Mouse (Mus musculus): ENCODE results near the gene Mgmt.

The Mgmt gene

DNA sequence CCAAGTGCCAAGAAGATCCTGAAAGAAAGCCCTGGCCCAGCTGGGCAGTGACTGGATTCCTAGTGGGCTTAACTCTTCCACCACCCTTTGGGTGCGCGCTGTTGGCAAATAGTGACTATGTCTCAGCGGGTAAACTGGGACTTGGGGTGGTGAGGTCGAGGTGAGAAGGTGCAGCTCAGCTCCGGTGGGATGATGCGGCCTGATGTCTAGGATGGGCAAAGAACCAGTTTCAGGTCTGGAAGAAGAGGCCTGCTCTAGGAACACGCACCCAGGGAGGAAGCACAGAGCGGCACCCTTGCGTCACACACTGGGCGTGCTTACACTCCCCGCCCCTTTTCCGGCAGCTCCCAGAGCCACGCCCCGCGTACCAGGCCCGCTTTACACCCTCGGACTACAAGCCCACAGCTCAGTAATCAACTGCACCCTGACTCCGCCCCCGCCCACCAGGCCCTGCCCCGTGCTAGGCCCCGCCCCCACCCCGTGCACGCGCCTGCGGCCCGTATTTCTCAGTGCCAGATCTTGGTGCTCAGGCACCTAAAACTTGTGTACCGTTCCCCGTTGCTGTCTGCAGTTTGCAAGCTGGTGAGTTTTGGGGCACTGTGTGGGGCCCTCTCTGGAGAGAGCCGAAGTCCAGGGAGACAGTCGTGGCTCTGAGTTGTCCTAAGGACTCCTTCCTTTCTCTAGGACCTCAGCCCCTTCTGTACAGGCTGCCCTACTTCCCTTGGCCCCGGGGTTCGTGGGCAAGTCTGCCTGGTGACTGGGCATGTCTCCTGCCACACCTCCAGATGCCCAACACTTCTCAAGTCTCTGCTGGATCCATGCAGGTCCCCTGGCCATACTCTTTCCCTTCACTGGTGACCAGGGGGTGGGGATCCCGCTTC lies at the start of gene Mgmt:
TSS of gene Mgmt (plus strand) at position 509 of the 881 bp plus-strand sequence.
- peak; percentile 96 for DNase-seq

DNA sequence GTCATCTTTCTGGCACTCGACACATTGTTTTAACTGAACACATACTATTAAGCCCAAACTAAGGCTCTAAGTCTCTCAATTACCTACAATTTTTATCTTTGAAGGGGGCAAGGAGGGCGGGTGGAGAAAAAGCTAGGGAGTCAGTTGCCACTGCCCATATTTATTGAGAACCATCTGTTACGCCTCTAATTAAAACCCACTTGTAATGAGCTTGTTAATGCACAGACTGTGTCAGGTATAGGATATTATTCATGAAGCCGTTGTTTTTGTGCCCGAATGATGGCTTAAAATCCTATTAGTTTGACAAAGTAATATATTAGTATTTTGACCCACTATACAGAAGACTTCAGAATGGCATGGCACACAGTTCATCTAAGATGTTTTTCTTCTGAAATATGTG lies 49.6 kb upstream of the Mgmt start:
- DNase-seq = no peak

DNA sequence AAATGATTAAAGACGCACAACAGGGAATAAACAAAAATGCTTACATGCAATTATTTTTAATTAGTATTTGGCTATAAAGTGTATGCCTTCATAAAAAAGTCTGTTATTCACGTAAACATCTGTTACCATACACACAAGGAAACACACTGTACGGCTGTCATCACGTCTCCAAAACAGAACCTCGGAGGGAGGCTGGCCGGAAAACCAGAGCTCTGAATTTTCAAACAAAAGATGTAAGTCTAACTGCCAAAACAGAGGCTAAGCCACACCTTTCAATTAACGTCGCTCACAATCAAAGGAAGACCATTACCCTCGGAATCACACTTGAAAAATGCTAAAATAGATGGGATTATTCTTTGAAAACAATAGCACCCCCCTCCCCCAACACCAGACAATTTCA lies 49.1 kb upstream of the Mgmt start:
- no peak for DNase-seq

DNA sequence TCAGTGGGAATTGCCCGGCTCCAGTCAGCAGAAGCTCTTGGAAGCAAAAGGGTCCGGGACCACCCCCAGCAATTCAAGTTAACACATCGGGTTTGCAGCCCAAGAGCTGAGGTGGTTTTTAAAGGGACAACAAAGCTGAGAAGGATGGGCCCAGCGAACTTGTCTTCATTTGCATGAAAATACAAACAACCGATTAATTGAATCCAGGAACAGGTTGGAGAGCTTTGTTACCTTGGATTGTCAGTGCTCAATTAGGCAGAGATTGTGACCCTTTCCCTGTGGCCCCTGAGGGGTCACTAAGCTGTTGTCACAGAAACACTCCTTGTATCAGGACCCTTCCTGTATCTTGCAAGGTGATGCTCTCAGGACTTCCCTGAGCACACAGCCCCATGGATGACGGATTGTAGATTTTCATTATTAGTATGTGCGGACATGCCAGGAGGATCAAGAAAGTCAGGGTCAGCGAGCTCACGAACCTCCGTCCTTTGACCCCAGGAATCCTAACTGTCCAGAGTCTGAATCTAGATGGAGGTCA lies 48.3 kb upstream of the Mgmt start:
- DNase-seq = no peak

DNA sequence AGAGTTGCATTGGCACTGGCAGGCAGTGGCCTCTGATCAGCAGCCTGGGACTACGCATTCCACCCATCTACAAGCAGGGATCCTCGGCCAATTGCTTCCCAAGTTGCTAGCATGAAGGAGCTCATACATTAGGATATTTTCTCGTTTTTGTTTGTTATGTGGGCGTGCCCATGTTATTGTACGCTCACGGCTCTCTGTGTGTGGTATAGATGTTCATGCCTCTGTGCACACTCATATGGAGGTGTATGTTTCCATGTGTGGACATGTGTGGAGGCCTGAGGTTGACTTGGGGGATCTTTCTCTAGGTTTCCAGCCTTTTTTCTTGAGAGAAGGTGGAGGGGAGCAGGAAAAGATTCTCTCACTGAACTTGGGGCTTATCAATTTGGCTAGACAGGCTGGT lies 46.8 kb upstream of the Mgmt start:
- DNase-seq = no peak

DNA sequence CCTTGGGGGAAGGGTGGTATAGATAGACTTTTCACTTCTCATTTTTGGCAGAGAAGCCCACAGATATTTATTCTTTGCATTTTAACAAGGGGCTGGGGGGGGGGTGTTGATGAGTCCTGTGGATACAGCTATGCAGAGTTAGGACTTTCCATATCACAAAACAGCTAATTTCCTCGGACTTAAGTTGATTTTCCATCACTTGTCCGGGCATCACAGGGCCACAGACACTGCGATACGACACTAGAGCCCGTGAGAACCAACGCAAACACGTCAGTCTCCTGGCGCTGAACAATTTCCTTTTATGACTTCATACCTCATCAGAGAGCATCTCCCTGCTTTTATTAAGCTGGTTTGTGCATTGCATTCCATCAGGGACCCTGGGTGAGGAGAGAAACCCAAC lies 45.7 kb upstream of the Mgmt start:
- DNase-seq = no peak

DNA sequence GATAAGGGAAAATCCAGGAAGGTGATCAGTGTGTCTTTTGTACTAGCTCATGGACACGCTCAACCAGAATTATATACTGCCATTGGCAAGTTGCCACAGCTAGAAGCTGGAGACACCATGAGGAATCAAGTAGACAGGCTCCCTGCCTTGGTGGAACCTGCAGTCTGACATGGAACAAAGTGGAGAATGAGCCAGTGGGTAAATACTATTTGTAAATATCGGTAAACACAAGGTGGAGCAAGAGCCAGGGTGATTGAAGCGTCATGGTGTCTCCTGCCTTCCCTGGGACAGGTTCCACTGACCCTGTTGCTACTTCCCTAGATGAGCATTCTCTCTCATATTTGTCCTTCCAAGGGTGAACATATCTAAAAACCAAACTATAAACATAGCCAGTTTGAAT lies 44.6 kb upstream of the Mgmt start:
- no peak for DNase-seq

DNA sequence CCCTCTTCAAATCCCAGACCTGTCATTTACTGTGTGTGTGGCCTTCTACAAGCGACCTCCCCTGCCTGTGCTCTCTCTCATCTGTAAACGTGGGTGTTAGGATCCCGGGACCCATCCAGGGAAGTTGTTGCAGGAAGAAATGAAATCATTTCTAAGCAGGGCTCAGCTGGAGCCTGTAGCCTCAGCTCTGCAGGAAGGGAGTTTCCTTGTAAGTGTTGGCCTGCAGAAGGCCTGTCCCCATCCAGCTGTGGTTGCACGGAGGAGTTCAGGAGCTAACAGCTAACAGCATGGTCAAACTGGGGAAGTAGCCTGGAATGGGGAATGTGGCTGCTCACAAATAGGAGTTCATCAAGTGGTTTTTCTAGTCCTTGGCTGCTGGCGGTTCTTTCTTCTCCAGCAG lies 44.1 kb upstream of the Mgmt start:
- no peak for DNase-seq

DNA sequence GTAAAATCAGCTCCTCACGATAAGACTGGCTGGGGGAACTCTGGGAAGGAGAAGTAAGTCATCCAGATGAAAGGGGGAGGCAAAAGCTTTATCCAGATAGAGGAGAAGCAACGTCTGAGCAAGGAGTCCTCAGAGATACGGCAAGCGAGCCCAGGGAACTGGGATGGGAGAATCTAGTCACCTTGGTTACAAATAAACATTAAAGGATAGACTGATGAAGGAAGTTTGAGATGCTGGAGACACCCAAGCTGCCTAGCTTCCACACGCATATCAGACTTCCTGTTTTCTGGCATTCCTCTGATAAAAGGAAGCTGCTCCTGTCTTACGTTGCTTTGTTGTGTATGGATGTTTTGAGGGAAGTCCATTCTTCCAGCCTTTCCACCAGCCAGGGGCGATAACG lies 42.5 kb upstream of the Mgmt start:
- no peak for DNase-seq

DNA sequence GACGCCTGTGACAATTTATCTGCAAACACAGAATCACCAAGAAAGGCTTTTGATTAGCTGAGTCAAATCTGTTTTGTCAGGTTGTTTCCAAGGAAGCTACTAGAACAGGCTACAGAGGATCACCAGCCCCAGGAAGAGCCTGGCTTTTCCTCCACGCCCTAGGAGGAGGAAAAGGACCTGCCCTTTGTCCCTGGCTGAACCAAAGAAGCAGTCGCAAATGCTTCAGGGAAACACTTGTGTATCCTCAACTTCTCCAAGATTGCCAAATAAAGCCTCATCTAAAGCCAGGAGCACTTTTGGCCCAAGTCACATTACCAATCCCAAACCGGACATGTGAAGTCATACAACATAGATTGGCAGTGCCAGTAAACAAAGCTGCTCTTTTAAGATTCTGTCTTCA lies 41.7 kb upstream of the Mgmt start:
- DNase-seq = no peak

DNA sequence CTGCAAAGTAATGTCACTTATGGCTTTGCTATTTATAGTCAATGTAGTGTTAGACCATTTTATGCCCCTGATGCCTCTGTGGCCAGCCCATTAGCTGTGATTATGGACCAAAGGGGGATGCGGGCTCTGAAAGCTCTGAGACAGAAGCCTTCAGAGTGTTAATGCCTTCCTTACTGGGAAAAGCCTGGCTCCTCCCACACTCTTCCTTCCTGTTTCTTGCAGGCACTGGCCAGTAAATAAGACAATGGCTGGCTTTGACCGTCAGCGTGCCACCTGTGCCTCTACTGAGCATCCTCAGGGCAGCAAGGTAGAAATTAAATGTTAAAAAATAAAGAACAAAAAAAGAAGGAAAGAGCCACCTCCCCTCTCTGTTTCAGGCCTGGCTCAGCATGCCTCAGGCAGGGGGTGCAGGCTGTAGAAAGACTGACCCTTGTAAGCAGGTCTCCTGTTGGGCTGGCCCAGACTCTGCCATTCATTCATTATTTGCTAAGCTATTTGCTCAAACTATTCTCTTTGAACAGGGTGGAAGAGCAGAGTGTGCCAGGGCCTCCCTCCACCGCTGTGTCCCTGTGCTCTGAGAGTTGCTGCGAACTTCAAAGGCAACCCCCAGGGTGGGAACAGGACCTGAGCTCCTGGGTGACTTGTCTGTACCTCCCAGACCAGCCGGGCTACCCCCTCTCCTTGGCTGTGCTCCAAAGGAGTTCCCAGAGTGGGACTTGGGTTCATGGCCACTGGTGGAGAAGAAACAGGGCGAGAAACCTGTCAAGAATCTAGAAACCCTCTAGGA lies 29.5 kb upstream of the Mgmt start:
- no peak for DNase-seq

DNA sequence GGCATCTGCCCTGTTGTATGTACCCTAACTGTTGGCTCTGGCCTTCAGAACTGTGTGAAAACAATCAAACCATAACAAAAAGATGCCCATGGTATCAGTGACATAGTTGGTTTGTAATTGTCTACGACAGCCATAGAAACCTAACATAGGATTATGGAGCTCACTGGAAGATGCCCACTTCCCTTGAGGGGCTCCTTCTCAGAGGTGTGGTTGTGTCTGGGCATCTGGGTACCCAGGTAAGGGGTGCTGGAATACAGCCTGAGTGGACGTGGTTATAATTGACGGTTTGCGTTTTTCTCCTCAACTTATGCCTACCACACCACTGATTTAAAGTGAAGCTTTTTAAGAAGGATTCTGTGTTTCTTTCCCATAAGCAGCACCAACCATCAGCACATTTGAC lies 28.5 kb upstream of the Mgmt start:
- DNase-seq = no peak

DNA sequence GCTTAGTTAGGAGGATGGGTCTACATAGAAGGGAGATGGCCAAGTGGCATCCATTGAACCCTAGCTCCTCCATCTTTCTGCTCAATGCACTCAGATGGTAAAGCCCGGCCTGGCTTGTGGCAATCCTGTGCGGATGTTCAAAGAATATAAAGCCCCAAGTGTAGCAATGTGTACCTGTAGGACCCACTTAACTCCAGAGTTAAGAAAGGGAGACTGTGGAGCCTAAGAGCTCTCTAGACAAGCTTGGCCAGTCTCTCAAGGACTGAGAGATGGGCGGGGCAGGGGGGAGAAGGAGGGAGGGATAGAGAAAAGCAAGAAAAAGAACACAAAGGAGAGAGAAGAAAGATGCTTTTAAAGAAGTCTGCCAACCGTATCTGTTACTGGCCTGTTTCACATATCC lies 27.9 kb upstream of the Mgmt start:
- DNase-seq = no peak

DNA sequence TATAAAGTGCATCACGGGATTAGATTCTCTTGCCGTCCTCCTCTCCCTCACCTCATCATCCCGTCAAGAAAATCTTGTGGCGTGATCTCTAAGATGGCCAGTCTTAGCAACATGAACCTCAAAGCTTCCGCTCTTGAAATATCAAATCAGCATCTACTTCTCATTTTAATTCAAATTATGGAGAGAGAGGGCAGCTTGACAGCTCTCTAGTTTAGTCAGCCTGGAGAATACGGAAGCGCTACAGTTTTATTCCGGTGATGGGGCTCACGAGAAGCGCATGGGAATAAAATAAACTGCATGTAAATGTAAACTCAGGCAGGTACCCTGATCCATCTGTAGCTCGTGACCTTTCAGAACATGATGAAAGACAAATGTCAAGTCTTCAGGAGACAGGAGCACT lies 22.9 kb upstream of the Mgmt start:
- DNase-seq = no peak

DNA sequence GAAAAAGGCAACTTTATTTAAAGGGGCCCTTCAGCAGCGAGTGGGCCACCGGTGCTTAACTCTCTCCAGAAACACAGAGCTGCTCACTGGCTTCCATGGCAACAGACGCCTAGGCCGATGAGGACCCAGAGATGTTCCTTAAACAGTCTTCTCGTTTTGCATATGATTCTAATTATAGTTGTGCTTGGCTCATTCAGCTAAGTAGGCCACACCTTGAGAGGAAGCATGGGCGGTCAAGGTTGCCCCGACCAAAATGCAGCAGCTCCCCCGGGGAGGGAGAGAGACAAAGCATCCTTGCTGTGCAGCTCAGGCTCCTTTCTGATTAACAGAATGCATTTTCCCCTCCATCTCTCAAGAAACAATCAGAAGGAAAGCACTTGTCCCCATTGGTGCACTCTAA lies 22.4 kb upstream of the Mgmt start:
- no peak for DNase-seq

DNA sequence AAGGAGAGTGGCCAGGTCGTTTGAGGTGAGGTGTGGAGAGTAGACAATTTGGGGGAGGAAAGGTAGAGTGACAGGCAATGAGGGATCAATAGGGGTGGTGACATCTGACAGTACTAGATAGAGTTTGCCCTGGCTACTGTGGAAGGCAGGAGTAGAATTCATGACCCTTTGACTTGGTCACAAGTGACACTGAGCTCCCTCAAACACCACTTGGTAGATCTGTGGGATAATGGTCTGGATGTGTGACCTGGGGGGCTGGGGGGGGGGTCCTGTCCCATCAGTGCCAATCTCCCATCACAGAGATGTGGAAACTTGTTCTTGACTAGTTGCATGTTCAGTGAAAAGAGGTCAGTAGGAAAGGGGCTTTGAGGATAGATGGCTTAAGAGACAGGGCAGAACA lies 20.0 kb upstream of the Mgmt start:
- no peak for DNase-seq

DNA sequence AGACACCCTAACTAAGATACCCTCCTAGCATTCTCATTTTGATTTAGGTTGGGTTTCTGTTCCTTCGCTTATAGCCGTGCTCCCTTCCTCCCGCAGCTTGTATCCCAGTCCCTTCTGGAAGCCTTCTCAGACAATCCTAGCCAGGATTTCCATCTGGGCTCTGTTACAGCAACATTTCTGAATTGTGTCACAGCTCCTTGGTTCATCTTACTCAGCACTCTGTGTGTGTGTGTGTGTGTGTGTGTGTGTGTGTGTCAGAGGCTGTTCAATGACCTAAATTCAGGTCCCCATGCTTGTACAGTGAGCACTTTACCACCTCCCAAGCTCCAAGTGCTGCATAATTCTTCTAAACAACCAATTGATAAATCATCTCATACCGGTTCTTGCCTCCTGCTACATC lies 14.0 kb upstream of the Mgmt start:
- no peak for DNase-seq

DNA sequence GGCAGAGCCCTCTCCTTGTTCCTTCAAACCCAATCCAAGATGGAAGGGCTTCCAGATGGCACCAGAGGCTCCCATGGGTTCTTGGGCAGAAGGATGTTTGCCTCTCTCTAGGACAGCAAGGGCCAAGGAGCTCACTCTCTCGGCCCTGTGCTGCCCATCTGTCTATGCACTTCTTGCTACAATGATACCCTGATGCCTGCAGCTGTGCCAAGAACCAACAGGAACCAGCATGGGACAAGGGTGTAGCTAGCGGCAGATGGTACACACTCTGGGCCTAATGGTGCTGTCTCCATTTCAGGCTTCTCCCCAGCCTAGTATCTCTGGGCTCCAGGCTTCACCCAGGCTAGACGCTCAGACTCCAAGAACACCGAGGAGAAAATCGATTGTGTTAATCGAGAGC lies 6.3 kb upstream of the Mgmt start:
- DNase-seq = no peak

DNA sequence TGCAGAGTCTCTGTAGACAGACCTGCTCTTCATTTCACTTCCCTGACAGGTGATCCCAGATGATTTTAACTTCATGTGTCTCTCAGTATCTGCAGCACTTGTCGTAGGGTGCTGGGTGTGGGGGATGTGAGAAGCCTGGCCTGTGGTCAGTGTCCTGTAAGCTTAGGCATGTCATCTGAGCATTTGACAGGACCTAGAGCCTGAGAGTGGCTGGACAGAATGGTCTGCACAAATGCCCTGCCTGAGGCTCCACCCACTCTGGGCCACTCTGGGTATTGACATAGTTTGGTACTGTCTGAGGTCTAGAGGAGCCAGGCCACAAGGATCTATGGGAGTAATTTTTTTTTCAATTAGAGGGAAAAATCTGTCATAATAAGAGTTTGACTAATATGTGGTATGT lies 942 bp downstream of the Mgmt start:
- no peak for DNase-seq

DNA sequence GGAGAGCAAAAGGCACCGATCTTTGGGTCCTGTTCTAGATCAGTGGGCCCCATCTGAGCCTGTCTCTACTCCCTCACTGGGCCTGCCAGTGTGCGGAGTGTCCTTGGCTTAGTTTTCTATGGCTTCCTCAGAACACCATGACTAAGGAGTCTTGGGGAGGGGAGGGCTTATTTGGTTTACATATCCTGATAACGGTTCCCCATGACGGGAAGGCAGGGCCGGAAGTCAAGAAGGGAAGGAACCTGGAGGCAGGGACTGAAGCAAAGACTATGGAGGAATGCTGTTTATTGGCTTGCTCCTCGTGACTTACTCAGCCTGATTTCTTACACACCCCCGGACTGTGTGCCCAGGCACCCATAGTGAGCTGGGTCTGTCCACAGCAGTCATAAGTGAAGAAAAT lies 1.4 kb downstream of the Mgmt start:
- no peak for DNase-seq

DNA sequence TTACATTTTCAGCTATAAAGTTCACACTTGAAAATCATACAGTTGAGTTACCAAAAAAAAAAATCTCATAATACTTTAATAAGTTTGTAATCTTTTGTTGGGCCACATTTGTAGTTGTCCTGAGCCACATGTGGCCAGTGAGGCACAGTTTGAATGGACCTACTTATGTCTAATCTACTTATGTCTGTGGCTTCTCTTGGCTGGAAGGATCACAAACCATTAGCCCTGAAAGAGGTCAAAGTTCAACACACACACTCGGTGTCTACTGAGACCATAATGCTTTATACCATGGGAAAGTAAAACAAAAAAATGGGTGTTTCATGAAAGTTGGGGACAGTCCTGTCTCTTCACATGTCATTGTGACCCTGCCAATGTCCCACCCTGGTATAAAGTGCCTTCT lies 3.1 kb downstream of the Mgmt start:
- no peak for DNase-seq

DNA sequence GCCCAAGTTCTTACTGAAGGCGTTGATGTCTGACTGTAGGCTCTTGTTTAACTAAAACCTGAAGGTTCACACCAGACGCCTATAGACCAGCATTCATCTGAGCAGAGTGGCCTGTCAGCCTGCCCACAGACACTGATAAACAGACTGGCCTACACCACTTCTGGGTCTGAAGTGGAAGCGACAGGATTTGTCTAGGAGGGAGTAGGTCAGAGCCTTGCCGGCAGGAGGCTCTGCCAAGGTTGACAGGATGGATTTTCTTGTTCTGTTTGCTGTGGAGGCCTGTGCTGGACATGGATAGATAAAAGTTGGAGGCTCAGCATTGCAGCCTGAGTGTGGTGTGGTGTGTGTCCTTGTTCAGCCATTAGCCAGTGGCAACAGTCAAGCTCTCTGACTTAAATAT lies 3.6 kb downstream of the Mgmt start:
- DNase-seq = no peak

DNA sequence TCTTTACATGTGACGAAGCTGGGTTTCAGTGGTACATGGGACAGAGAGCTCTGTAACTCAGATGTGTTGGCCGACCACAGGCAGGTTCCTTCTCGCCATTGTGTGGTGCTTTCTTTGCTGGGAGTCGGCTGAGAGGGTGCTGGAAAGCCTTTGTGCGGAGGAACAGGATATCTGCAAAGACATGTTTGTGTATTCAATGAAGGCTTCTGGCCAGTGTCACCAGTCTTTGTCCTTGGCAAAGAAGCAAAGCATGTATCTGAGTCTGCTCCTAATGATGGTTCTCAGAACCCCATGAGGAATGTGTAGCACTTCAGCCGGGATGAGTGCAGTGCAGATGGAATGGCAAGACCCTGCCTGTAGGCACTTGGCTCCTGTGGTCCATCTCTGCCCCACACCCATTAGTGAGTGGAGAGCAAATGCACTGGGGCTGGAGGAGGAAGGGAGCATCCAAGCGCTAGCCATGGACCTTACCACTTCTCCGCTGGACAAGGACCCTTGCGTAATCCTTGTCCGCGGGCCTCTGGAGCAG lies 14.3 kb downstream of the Mgmt start:
- no peak for DNase-seq

DNA sequence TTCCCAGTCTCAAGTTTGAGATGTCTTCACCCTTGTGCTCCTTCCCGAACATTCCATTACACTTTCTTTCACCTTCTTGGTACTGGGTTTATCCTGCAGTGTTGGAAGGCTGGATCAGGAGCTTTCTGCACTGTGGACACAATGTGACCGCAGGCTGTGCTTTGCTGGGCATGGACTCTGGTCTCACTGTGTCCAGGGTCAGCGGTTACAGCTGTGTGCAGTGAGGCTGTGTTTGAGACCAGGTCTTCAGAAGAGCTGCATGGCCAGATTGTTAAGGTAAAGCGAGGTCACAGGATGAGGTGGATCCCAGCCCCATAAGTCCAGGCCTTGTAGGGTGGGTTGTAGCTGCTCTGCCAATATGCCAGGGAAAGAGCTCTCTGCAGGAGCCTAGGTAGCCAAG lies 18.5 kb downstream of the Mgmt start:
- peak; percentile 24 for DNase-seq
